Mouse (Mus musculus): ENCODE data around the gene Vamp1.

GRCm38 (mm10) chr6:125166051-125166751 is 49.1 kb upstream of the Vamp1 start, which contains the start of gene Gapdh:
- TF ChIP-seq CTCF (IDR thresholded peaks at IDR 0.05; ENCODE audit: extremely low read depth, insufficient read depth, low read length) (no peak), POLR2A (IDR thresholded peaks at IDR 0.05; ENCODE audit: extremely low read depth, insufficient read depth, low read length) (peak; percentile 17; the same call in 1 of the 2 replicates)
